Mouse (Mus musculus) midbrain, postnatal 0 days (tissue): ENCODE data around the gene Tnpo1. TPM values are rescaled to one million over a fixed set of nuclear protein-coding genes. Genes with fewer than 3 reads are reported as not detected.

Experiments
- ATAC-seq: fragments of 200-750 bp; cut with Nextera tagmentation; 2 replicates; pipeline ENCODE4 v1.8.0; 2017; ENCODE audit warnings: moderate number of reproducible peaks, mild to moderate bottlenecking, moderate TSS enrichment, moderate library complexity; ENCODE audit not compliant: low FRiP score
- DNase-seq: peaks from one replicate; pipeline ENCODE4 v3.0.0-alpha.2; 2015; ENCODE audit warnings: low spot score
- H3K27ac ChIP-seq: fragments of 300-500 bp; sonication (generic); 2 replicates; pipeline ENCODE4 v1.5.1; 2014; ENCODE audit warnings: low read depth, mild to moderate bottlenecking, low read length, mixed read lengths
- H3K27me3 ChIP-seq: fragments of 300-500 bp; sonication (generic); 2 replicates; pipeline ENCODE4 v1.6.1; 2014; ENCODE audit warnings: low read length, control low read depth, mixed read lengths; ENCODE audit not compliant: insufficient read depth
- H3K36me3 ChIP-seq: fragments of 300-500 bp; sonication (generic); 2 replicates; pipeline ENCODE4 v1.6.1; 2014; ENCODE audit warnings: low read length, control low read depth, mixed read lengths; ENCODE audit not compliant: insufficient read depth
- H3K4me1 ChIP-seq: fragments of 300-500 bp; sonication (generic); 2 replicates; pipeline ENCODE4 v1.6.1; 2014; ENCODE audit warnings: mild to moderate bottlenecking, control low read depth, antibody characterized with exemption, low read length, mixed read lengths; ENCODE audit not compliant: insufficient read depth
- H3K4me2 ChIP-seq: fragments of 300-500 bp; sonication (generic); 2 replicates; pipeline ENCODE4 v1.6.1; 2014; ENCODE audit warnings: low read depth, mild to moderate bottlenecking, low read length, mixed read lengths; ENCODE audit not compliant: poor library complexity, severe bottlenecking
- H3K4me3 ChIP-seq: fragments of 300-500 bp; sonication (generic); 2 replicates; pipeline ENCODE4 v1.5.1; 2014; ENCODE audit warnings: low read depth, mild to moderate bottlenecking, low read length, moderate library complexity
- H3K9ac ChIP-seq: fragments of 300-500 bp; sonication (generic); replicated peaks from 2 replicates; pipeline ENCODE4 v1.6.1; 2014; ENCODE audit warnings: mild to moderate bottlenecking, low read length, moderate library complexity, mixed read lengths; ENCODE audit not compliant: poor library complexity, severe bottlenecking
- H3K9me3 ChIP-seq: fragments of 300-500 bp; sonication (generic); 2 replicates; pipeline ENCODE4 v1.6.1; 2016; ENCODE audit warnings: low read length, control low read depth
- CTCF ChIP-seq: IDR thresholded peaks from 2 replicates; pipeline ENCODE4 v1.5.1; 2016; ENCODE audit warnings: antibody characterized with exemption, mild to moderate bottlenecking
- WGBS: fragments of 180-500 bp; shearing (Covaris S2); extraction: QIAGEN DNeasy Blood & Tissue Kit; methylation state at CpG from one replicate; pipeline ENCODE4 v1.1.7; 2014; 5-methylcytosine and 5-hydroxymethylcytosine counted together
- polyA plus RNA-seq: library from polyadenylated mRNA; unstranded; fragments of >200 nt; fragmentation: Nextera tagmentation; extraction: Ambion mirVana; gene quantifications from 2 replicates; pipeline ENCODE4 v1.2.1, GENCODE M21; 2015
- total RNA-seq: library from RNA; depleted of rRNA; stranded (reverse); fragments of >200 nt; gene quantifications from 2 replicates; pipeline ENCODE4 v1.2.3, GENCODE M21; 2014

The Tnpo1 gene
- total and polyA plus RNA-seq, 2 experiments from 2014 or later: 20.1 to 78.8 TPM

GRCm38 (mm10) chr13:98963612-98964011, 37.4 kb upstream of the Tnpo1 start:
- Histone ChIP-seq H3K27ac (no peak overlapping the region), H3K9me3 (no peaks in the 10 kb centered on the region), H3K36me3 (no peaks in the 10 kb centered on the region), H3K27me3 (no peaks in the 10 kb centered on the region), H3K4me2 (no peak overlapping the region), H3K9ac (no peak overlapping the region), H3K4me3 (no peak overlapping the region), H3K4me1 (no peaks in the 10 kb centered on the region)
- no peak for TF ChIP-seq CTCF
- WGBS: 87% methylated on average over 1 of the region's 1 CpGs
- no peak for DNase-seq
- ATAC-seq: no peak

GRCm38 (mm10) chr13:98958177-98958576, 32.0 kb upstream of the Tnpo1 start:
- ATAC-seq: no peak
- no peak for DNase-seq
- Histone ChIP-seq H3K27ac (no peak overlapping the region), H3K36me3 (no peaks in the 10 kb centered on the region), H3K4me1 (no peaks in the 10 kb centered on the region), H3K9me3 (no peaks in the 10 kb centered on the region), H3K9ac (no peak overlapping the region), H3K27me3 (no peaks in the 10 kb centered on the region), H3K4me2 (no peak overlapping the region), H3K4me3 (no peak overlapping the region)
- TF ChIP-seq CTCF: no peak
- 22% methylated on average over 2 of the region's 2 CpGs for WGBS

DNA sequence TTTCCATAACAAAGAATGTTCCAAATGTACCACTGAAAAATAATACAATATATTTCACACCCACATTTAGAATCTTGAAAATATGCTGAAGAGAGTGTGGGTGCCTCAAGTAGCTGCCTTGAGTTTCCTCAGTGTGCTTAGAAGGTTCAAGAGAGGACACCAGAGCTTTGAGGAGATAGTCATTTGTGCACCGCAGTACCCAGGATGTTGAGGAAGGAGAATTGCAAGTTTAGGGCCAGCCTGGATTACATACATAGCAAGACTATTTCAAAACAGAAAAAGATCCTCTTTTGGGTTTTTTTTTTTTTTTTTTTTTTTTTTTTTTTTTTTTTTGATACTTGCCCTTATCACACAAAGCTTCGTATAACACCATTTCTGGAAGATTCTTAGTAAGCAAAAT, 30.0 kb upstream of the Tnpo1 start:
- WGBS: 84% methylated on average over 2 of the region's 2 CpGs

GRCm38 (mm10) chr13:98955676-98956075, 29.5 kb upstream of the Tnpo1 start:
- Histone ChIP-seq H3K9me3 (no peaks in the 10 kb centered on the region), H3K36me3 (no peaks in the 10 kb centered on the region), H3K4me1 (no peaks in the 10 kb centered on the region), H3K27ac (no peak overlapping the region), H3K4me3 (no peak overlapping the region), H3K27me3 (no peaks in the 10 kb centered on the region), H3K4me2 (no peak overlapping the region), H3K9ac (no peak overlapping the region)
- no peak for ATAC-seq
- DNase-seq: no peak
- no peak for TF ChIP-seq CTCF
- 62% methylated on average over 6 of the region's 6 CpGs for WGBS

More for the DNA sequence above, 30.0 kb upstream of the Tnpo1 start:
- Histone ChIP-seq H3K4me3 (no peak overlapping the region), H3K27me3 (no peaks in the 10 kb centered on the region), H3K9me3 (no peaks in the 10 kb centered on the region), H3K36me3 (no peaks in the 10 kb centered on the region), H3K4me1 (no peaks in the 10 kb centered on the region), H3K4me2 (no peak overlapping the region), H3K9ac (no peak overlapping the region), H3K27ac (no peak overlapping the region)
- ATAC-seq (no peak), DNase-seq (no peak)
- no peak for TF ChIP-seq CTCF

GRCm38 (mm10) chr13:98955226-98955625, 29.0 kb upstream of the Tnpo1 start:
- TF ChIP-seq CTCF: no peak
- Histone ChIP-seq H3K4me1 (no peaks in the 10 kb centered on the region), H3K9me3 (no peaks in the 10 kb centered on the region), H3K27ac (no peak overlapping the region), H3K9ac (no peak overlapping the region), H3K36me3 (no peaks in the 10 kb centered on the region), H3K27me3 (no peaks in the 10 kb centered on the region), H3K4me2 (no peak overlapping the region), H3K4me3 (no peak overlapping the region)
- WGBS: 69% methylated on average over 5 of the region's 5 CpGs
- ATAC-seq: no peak
- DNase-seq: no peak

GRCm38 (mm10) chr13:98953830-98954229, 27.6 kb upstream of the Tnpo1 start:
- DNase-seq: peak; percentile 50
- Histone ChIP-seq H3K27ac (no peak overlapping the region), H3K36me3 (no peaks in the 10 kb centered on the region), H3K9me3 (no peaks in the 10 kb centered on the region), H3K4me2 (no peak overlapping the region), H3K4me1 (no peaks in the 10 kb centered on the region), H3K4me3 (no peak overlapping the region), H3K9ac (no peak overlapping the region), H3K27me3 (no peaks in the 10 kb centered on the region)
- ATAC-seq: no peak
- 73% methylated on average over 5 of the region's 5 CpGs for WGBS
- TF ChIP-seq CTCF: no peak

GRCm38 (mm10) chr13:98951951-98952350, 25.8 kb upstream of the Tnpo1 start:
- DNase-seq (no peak), ATAC-seq (no peak)
- 56% methylated on average over 7 of the region's 7 CpGs for WGBS

More at GRCm38 (mm10) chr13:98951951-98952350, 25.8 kb upstream of the Tnpo1 start:
- Histone ChIP-seq H3K36me3 (no peaks in the 10 kb centered on the region), H3K9ac (no peak overlapping the region), H3K4me3 (no peak overlapping the region), H3K4me2 (no peak overlapping the region), H3K4me1 (no peaks in the 10 kb centered on the region), H3K9me3 (no peaks in the 10 kb centered on the region), H3K27me3 (no peaks in the 10 kb centered on the region), H3K27ac (no peak overlapping the region)
- TF ChIP-seq CTCF: no peak
